Mouse (Mus musculus) frontal cortex, postnatal 10 days (tissue): ENCODE measurements around the gene Dagla.

ENCODE experiments used
- DNase-seq, 2 experiments: peaks; one replicate each; pipeline ENCODE4 v3.0.0; 2022; ENCODE audit warnings: low spot score in 2 of 2, mixed read lengths in 1 of 2

Gene Dagla

GRCm38 (mm10) chr19:10307941-10308340 lies 3.3 kb upstream of the Dagla start:
- DNase-seq, result no peak

DNA sequence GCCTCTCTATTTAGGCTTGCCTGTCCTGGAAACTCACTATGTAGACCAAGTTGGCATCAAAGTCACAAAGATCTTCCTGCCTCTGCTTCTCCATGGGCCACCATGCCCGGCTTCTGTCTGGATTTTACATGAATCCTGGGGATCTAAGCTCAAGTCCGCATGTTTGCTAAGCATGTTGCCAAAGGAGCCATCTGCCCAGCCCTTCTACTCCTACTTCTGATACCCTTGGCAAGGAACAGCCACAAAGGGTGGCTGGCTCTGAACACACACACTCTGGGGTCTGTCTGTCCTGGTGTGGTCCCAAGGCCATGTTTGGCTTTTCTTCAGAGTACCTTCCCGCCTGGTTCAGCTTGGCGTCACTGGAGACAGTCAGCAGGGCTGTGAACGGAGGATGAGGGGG lies 2.7 kb upstream of the Dagla start:
- no peak for DNase-seq

DNA sequence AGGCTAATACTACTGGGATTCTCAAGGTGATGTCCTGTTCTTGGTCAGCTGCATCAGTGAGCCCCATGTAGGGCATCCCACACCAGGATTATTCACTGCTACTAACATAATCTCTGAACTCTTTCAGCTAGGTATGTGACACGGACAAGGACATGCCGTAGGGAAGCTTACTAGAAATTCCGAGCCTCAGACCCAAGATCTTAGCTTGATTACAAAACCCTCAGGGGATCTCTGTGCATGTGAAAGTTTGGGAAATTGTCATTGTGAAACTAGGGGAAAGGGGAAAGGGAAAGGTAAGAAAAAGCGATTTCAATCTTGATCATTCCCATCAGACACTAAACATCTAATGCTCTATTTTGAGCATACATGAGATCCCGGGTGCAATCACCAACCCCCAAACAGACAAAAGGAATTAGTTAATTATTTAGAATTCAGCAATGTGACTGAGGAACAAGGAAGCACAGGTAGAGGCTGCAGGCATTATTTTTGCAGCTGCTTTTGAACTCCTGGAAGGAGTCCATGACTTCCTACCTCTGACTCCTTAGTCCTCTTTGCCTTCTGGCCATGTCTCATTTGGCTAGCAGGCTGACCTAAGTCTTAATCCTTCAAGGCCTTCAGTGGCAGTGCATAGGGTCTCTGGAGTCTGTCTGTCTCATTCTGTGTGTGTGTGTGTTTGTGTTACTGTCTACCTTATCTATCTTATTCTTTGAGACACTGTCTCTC lies 2.0 kb upstream of the Dagla start:
- DNase-seq, result no peak

DNA sequence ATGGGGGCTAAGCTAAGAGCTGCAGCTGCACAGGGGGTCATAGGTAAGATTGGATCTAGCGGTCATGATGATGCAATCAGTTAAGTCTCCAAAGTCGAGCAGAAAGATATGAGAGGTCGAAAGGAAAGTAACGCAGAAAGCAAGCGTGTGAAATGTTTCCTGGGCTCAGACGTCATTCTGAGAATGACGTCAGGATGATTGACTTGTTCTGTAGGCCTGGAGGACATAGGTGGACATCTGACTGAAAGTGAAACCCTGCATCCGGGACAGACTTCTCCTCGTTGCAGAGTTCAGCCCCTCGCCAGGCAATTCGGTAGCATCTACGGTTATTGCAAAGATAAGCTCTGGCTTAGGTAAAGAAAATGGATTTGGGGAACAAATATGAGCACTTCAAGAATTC lies 963 bp upstream of the Dagla start:
- no peak for DNase-seq

GRCm38 (mm10) chr19:10304395-10304794 lies 282 bp downstream of the Dagla start:
- DNase-seq, result peak in 1 of 2 experiments; percentile 34

DNA sequence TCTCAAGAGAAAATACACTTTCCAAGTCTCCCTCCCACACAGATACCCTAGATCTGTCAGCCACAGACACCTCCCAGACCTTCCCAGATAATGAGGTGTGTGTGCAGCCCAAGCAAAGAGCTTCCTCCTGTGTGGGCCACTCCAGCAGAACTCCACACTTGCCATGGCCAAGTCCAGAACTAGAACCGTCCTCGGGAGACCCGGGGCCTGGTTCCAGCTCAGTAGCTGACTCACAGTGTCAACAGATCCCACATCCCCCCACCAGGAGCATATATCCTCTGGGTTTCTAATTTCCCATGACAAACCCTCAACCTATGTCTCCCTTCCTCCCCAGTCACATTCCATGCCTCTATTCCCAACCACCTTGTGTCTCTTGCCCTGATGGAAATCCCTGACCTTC lies 1.8 kb downstream of the Dagla start:
- no peak for DNase-seq

DNA sequence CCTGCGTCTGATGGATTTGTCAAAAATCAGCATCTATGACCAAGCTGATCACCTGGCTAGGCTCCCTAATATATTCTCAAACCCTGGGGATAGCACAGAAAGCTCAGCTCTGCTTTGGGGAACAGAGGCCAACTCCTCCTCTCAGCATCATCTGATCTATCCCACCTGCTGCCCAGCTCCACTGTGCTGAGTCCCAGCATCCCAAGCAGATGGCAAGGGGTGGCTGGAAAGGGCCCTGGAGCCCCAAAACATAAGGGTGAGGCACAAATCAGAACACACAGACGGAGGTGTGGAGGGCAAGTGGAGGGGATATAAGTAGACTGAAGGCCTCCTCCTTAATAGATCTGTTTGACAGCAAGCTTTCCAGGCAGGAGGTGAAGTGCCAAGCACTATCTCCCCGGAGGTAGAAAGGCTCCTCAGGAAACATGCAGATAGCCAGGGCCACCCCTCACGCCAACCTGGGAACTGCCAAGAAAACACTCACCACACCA lies 2.8 kb downstream of the Dagla start:
- DNase-seq, result no peak

GRCm38 (mm10) chr19:10301263-10301662 lies 3.4 kb downstream of the Dagla start:
- DNase-seq, result no peak

- no peak for DNase-seq
Observed at GRCm38 (mm10) chr19:10300809-10301208, 3.9 kb downstream of the Dagla start.

- no peak for DNase-seq
Observed at GRCm38 (mm10) chr19:10298268-10298667, 6.4 kb downstream of the Dagla start.

DNA sequence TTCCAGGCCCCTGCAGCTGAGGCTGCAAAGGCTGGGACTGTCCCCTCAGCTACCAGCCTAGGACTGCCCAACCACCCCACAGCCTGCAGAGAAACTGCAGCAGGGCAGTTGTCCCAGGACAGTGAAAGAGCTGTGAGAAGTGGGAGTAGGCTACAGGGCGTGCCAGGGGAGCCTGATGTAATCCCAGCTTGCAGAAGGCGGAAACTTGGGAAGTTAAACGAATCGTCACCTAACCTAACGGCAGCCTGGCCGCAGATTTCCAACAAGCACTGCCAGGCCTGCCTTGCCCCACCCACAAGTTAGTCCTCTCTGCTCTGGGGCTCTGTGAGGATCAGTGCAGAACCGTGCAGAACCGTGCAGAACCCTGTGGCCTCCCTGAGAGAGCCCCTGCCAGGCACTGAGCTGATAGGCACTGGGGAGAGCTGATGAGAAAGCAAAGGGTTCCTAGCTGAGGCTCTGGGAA lies 7.6 kb downstream of the Dagla start:
- DNase-seq, result no peak

DNA sequence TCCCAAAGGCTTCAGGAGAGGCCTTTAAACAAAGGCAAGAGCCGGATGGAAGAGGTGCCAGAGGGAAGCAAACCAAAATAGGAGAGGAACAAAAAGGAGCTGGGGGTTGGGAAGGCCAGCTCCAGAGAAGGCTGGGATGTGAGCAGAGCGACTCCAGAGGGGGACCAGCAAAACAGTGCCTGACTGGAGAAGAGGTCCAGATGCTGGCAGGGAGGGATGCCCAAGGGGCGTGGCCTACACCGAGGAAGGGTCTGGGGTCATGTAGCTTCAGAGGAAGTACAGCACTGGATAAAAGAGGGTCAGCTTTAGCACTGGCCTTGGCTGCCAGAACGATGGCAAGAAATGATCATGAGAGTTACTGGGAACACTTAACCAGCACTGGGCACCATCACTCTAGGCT lies 8.4 kb downstream of the Dagla start:
- DNase-seq, result no peak

DNA sequence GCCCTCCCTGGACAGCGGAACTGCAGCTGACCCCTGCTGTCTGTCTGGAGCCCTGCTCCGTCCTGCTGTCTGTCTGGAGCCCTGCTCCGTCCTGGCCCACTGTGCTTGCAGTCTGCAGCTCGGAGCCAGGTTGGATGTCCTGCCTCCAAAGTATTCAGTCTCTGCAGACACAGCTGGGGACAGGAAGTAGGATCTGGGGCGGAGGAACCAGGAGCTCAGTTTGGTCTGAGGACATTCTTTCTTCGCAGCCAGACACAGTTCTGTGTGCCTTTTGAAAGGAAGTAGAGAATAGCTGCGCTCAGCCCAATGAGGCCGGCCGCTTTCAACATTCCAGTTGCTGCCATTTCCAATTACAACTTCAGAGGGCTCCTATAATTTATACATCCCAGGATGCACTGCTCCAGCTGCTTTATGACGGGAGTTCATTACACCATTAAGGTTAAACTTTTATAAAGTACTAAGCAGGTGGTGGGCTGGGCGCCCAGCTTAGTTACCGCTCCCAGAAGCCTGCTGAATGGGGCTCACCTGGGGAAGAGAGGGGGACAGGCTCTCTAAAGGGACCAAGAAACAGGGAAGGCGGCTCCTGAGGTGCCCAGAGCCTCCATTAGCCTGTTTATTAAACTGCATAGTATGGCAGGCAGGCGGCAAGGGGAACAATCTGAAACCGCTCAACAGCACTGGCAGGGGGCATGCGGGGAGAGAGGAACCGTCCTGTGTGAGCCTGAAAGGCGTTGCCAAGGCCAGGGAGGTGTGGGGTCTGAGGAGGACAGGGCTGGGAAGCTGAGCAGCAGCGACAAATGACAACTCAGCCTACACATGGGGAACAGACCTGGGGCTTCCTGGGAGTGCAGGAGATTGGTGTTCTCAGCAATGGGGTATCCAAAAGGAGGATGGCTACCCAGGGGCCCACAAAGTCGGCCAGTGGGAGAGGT lies 9.8 kb downstream of the Dagla start:
- DNase-seq, result no peak

DNA sequence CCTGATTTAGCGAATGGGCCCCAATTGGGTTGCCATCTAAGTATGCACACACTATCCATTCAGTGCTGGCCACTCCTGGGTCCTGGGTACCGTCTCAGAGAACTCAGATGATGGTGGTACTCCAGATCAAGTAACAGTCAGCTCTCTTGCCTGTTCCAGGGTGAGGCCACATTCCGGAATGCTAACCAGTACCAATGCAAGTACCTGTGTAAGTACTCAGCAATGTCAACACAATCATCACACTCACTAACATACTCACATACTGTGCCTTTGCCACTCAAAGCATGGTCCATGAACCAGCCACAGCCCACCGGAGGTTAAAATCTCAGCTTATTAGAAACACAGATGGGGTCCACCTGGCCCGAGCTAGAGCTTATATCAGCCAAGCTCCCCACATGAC lies 10.7 kb downstream of the Dagla start:
- DNase-seq, result no peak

DNA sequence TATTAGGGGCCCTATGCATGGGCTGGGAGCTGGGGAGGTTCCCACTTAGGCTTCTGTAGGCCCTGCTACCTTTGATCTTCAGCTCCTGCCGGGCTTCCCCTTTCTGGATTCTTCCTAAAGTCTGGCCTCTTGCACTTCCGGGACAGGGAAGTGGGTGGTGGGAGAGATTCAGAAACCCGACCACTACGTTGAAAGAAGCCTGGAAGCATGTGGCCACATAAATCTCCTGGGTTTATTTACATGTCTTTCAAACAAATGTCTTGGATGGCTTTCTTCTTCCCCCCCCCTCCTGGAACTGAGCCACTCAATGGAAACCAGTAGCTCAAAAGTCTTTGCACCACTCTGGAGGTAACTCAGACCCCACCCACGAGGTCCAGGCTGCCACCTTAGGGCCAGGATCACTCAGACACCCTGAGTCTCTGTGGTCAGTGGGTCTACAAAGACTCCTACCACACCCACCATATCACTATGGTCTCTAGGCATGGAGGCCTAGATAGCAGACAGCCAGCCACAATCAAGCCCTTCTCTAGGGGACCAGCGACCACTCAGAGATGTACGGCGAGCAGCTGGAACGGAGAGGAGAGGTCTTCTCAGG lies 12.7 kb downstream of the Dagla start:
- no peak for DNase-seq

- no peak for DNase-seq
Observed at GRCm38 (mm10) chr19:10290153-10290945, 14.3 kb downstream of the Dagla start.

DNA sequence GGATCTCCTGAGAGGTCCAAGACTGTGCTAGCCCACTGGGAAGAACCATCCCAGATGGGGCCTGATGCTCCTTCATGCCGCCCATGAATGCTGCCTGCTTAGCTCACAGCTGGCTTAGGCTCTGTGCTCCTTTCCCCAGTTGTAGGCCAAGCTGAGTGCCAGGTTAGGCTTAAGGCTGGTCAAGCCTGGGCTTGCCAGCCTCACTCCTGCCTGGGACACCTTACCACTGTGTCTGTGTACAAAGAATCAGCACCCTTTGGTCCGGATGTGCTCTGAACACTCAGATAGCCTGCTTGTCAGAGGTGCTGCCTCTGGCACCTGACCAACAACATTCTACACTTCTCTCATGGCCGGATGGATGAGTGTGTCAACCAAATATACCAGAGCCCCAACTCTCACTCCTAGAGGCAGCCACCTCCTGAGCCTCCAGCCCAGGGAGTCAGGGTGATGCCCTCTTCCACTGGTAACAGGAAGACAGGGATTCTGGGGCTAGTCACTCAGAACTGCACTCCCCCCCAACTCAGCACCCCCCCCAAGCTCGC lies 15.0 kb downstream of the Dagla start:
- no peak for DNase-seq

DNA sequence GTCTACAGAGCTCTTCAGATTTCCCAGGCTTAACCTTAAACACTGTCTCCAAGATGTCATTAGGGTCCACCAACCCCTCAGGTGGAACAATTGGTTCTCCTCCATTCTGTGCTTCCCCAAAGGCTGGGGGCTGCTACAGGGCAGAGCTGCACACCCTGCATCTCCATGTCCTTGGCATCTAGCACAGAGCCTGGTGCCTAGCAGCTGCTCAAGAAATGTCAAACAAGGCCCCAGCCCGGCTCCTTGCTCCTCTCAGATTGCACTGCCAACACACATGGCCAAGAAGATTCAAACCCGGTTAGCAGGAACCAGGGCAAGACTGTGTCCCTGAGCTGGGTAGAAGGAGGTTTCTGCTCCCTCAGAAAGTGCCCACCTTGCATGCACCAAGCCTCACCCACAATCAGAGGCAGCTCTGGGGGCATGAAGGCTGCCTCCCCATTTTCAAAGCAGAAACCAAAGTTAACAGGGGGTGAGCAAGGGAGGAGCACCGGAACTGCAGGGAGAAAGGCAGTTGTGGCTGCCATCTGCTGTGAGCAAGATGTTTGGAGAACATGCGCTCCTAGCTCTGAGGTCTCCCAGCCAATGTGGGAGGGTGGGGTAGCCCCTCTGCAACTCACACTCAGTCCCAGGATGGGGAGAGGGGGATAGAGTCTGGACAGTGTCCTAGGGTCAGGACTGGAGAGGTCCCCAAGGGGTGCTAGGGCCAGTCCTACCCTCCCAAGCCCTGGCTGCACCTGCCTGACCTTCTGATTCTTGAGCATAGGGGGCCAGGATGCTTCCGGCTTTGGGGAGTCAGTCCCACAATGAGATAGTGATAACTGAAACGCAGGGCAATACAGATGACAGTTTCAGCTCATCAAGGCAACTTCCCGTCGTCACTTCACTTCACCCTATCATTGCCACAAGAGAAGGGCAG lies 16.3 kb downstream of the Dagla start:
- DNase-seq, result no peak

GRCm38 (mm10) chr19:10286458-10286872 lies 18.2 kb downstream of the Dagla start:
- no peak for DNase-seq
